Mouse (Mus musculus): Measurements from ENCODE around the gene Ankrd11. TPM values are rescaled to one million over a fixed set of nuclear protein-coding genes. Genes with fewer than 3 reads are reported as not detected.

Ankrd11 gene
- total and polyA plus RNA-seq, 3 experiments, result 57.3 to 128 (median 96.3) TPM

DNA sequence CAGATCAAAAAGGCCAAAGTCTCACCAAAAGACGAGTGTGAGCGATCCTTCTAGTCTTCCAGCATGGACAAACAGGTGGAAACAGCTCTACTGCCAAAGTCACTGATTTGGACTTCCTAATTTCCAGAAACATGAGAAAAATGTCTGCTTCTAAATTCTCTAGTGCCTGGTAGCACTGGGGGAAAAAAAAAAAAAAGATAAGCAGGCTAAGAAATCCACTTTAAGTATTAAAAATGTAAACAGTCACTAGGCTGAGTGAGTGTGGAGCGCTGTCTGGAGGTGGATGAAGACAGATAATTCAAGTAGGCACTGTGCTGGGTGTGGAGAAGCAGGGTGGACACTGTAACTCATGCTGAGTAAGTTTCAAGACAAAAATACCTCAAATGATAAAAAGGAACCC lies 106.2 kb downstream of the Ankrd11 start:
- ATAC-seq (ENCODE audit: extremely low read depth, insufficient number of reproducible peaks, low FRiP score, poor library complexity, severe bottlenecking) (no peak), DNase-seq (ENCODE audit: low spot score) (no peak)
- Histone ChIP-seq H3K4me1 (ENCODE audit: insufficient read depth, low read depth, low read length) (peaks cover 68% of the 10 kb centered on the region), H3K4me3 (ENCODE audit: low read depth, low read length) (no peak overlapping the region), H3K36me3 (replicated peaks) (peaks cover 67% of the 10 kb centered on the region), H3K27me3 (ENCODE audit: insufficient read depth, low read length) (no peaks in the 10 kb centered on the region), H3K9me3 (replicated peaks) (no peaks in the 10 kb centered on the region)
- TF ChIP-seq CTCF (IDR thresholded peaks at IDR 0.05; ENCODE audit: low read depth, low read length) (no peak), TAL1 (conservative IDR thresholded peaks at IDR 0.05; ENCODE audit: low read depth, low read length) (no peak), GATA2 (IDR thresholded peaks at IDR 0.05; ENCODE audit: borderline replicate concordance, low read depth, low read length) (no peak), GATA1 (IDR thresholded peaks at IDR 0.05; ENCODE audit: borderline replicate concordance, low read length) (no peak), POLR2AphosphoS5 (IDR thresholded peaks at IDR 0.05; ENCODE audit: insufficient replicate concordance, low read depth, low read length) (no peak)

DNA sequence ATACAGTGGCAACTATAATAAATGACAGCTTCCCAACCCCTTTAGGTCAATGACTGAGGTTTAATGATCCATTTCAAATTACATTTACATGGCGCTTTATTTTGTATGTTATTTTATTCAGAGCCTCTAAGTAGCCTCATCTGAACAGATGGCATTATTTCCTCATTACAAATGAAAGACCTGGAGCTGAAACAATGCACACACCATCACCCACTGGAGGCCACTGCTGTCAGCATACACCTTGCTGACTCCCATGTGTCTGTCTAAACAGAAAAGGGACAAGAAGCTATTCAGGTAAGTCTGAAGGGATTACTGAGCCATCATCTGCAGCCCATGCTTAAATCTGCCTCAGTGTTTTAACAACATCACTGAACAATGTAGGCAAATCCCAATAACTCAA lies 107.0 kb downstream of the Ankrd11 start:
- no peaks in the 10 kb centered on the region for H3K9me3 ChIP-seq (replicated peaks)
- DNase-seq (ENCODE audit: low spot score) (no peak), ATAC-seq (ENCODE audit: extremely low read depth, insufficient number of reproducible peaks, low FRiP score, poor library complexity, severe bottlenecking) (no peak)
- H3K4me1 ChIP-seq (ENCODE audit: insufficient read depth, low read depth, low read length), result peaks cover 67% of the 10 kb centered on the region
- H3K4me3 ChIP-seq (ENCODE audit: low read depth, low read length), result no peak overlapping the region
- no peaks in the 10 kb centered on the region for H3K27me3 ChIP-seq (ENCODE audit: insufficient read depth, low read length)
- TF ChIP-seq GATA1 (IDR thresholded peaks at IDR 0.05; ENCODE audit: borderline replicate concordance, low read length), result no peak
- no peak for TF ChIP-seq CTCF (IDR thresholded peaks at IDR 0.05; ENCODE audit: low read depth, low read length)
- TF ChIP-seq POLR2AphosphoS5 (IDR thresholded peaks at IDR 0.05; ENCODE audit: insufficient replicate concordance, low read depth, low read length), result no peak
- TF ChIP-seq GATA2 (IDR thresholded peaks at IDR 0.05; ENCODE audit: borderline replicate concordance, low read depth, low read length), result no peak
- peaks cover 66% of the 10 kb centered on the region for H3K36me3 ChIP-seq (replicated peaks)

DNA sequence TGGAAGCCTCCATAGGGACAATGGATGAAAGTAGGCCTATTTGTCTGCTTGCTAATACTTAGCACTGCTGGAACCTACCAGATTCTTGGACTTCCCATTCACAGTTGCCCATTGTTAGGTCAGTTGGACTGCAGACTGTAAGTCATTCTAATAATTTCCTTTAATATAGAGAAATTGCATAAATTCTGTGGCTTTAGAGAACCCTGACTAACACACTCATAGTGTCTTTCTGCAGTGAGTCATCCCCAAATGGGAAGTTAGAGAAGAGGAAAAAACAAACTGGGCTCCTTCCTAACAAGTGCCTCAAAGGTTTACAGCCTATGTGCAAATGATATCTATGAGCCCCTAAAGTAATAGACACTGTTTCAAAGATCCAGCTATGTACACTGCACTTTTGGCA lies 108.1 kb downstream of the Ankrd11 start:
- DNase-seq (ENCODE audit: low spot score), result no peak
- Histone ChIP-seq H3K4me1 (ENCODE audit: insufficient read depth, low read depth, low read length) (peaks cover 63% of the 10 kb centered on the region), H3K27me3 (ENCODE audit: insufficient read depth, low read length) (no peaks in the 10 kb centered on the region), H3K9me3 (replicated peaks) (no peaks in the 10 kb centered on the region), H3K36me3 (replicated peaks) (peaks cover 64% of the 10 kb centered on the region), H3K4me3 (ENCODE audit: low read depth, low read length) (no peak overlapping the region)
- ATAC-seq (ENCODE audit: extremely low read depth, insufficient number of reproducible peaks, low FRiP score, poor library complexity, severe bottlenecking), result no peak
- TF ChIP-seq CTCF (IDR thresholded peaks at IDR 0.05; ENCODE audit: low read depth, low read length), result no peak
- no peak for TF ChIP-seq GATA1 (IDR thresholded peaks at IDR 0.05; ENCODE audit: borderline replicate concordance, low read length)
- no peak for TF ChIP-seq TAL1 (conservative IDR thresholded peaks at IDR 0.05; ENCODE audit: low read depth, low read length)
- no peak for TF ChIP-seq POLR2AphosphoS5 (IDR thresholded peaks at IDR 0.05; ENCODE audit: insufficient replicate concordance, low read depth, low read length)
- no peak for TF ChIP-seq GATA2 (IDR thresholded peaks at IDR 0.05; ENCODE audit: borderline replicate concordance, low read depth, low read length)

DNA sequence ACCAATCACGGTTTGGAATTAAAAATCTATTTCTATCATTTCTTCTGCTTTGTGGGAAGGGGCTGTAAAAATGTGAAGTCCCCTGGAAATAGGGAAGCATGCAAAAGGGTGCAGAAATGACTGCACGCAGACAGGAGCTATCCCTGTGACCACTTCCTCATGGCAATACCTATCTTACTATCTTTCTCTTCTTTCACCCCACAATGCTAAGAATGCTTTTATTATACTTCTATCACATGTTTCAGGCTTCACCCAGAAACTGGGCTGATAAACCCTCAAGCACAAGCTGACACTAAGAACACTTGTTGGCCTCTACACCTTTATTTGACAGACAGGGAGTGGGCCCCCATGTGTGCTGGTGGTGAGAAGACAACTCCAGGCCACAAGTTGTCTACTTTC lies 109.5 kb downstream of the Ankrd11 start:
- peaks cover 63% of the 10 kb centered on the region for H3K4me1 ChIP-seq (ENCODE audit: insufficient read depth, low read depth, low read length)
- no peak for TF ChIP-seq TAL1 (conservative IDR thresholded peaks at IDR 0.05; ENCODE audit: low read depth, low read length)
- no peak for TF ChIP-seq CTCF (IDR thresholded peaks at IDR 0.05; ENCODE audit: low read depth, low read length)
- no peak for TF ChIP-seq GATA2 (IDR thresholded peaks at IDR 0.05; ENCODE audit: borderline replicate concordance, low read depth, low read length)
- TF ChIP-seq GATA1 (IDR thresholded peaks at IDR 0.05; ENCODE audit: borderline replicate concordance, low read length), result no peak
- no peak for TF ChIP-seq POLR2AphosphoS5 (IDR thresholded peaks at IDR 0.05; ENCODE audit: insufficient replicate concordance, low read depth, low read length)
- H3K9me3 ChIP-seq (replicated peaks), result no peaks in the 10 kb centered on the region
- no peaks in the 10 kb centered on the region for H3K27me3 ChIP-seq (ENCODE audit: insufficient read depth, low read length)
- H3K36me3 ChIP-seq (replicated peaks), result peaks cover 65% of the 10 kb centered on the region
- DNase-seq (ENCODE audit: low spot score) (no peak), ATAC-seq (ENCODE audit: extremely low read depth, insufficient number of reproducible peaks, low FRiP score, poor library complexity, severe bottlenecking) (0 out of 2 replicates have a peak, but pooled peaks have one; percentile 8)
- no peak overlapping the region for H3K4me3 ChIP-seq (ENCODE audit: low read depth, low read length)

DNA sequence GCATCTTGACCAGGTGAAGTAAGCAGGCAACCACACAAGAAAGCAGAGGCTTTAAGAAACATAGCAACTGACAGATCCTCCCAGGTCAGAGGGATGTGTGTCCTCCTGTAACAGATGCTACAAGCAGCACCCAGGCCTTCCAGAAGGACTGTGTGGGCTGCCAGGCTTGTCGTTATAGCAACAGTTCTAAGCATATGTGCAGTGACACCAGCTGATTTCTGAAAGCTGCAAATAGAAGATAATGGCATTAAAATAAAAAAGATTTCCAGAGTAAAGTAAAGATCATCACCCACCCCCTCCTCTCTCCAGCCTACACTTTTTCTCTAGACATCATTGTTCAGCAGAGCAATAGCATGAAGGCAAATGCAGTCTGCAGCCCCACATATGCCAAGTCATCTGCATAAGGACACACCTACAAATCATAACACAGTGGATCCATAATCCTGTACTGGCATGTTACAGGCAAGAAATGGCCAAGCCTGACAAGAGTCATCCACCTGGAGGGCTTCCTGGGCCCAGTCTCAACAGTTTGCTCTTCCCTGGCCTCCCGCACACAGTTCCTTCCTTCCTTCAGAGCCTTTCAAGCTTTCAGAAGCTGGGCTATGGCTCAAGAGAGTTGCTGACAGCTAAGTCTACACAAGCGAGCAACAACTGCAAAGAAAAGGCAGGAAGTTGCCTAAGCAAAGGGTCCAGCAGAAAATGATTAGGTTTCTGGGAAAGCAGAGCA lies 110.1 kb downstream of the Ankrd11 start:
- Histone ChIP-seq H3K9me3 (replicated peaks) (no peaks in the 10 kb centered on the region), H3K27me3 (ENCODE audit: insufficient read depth, low read length) (no peaks in the 10 kb centered on the region), H3K4me1 (ENCODE audit: insufficient read depth, low read depth, low read length) (peaks cover 61% of the 10 kb centered on the region), H3K4me3 (ENCODE audit: low read depth, low read length) (no peak overlapping the region), H3K36me3 (replicated peaks) (peaks cover 66% of the 10 kb centered on the region)
- TF ChIP-seq GATA1 (IDR thresholded peaks at IDR 0.05; ENCODE audit: borderline replicate concordance, low read length) (no peak), POLR2AphosphoS5 (IDR thresholded peaks at IDR 0.05; ENCODE audit: insufficient replicate concordance, low read depth, low read length) (no peak), GATA2 (IDR thresholded peaks at IDR 0.05; ENCODE audit: borderline replicate concordance, low read depth, low read length) (no peak), TAL1 (conservative IDR thresholded peaks at IDR 0.05; ENCODE audit: low read depth, low read length) (no peak), CTCF (IDR thresholded peaks at IDR 0.05; ENCODE audit: low read depth, low read length) (no peak)
- no peak; the same call in 1 of the 2 replicates for ATAC-seq (ENCODE audit: extremely low read depth, insufficient number of reproducible peaks, low FRiP score, poor library complexity, severe bottlenecking)
- DNase-seq (ENCODE audit: low spot score), result no peak

DNA sequence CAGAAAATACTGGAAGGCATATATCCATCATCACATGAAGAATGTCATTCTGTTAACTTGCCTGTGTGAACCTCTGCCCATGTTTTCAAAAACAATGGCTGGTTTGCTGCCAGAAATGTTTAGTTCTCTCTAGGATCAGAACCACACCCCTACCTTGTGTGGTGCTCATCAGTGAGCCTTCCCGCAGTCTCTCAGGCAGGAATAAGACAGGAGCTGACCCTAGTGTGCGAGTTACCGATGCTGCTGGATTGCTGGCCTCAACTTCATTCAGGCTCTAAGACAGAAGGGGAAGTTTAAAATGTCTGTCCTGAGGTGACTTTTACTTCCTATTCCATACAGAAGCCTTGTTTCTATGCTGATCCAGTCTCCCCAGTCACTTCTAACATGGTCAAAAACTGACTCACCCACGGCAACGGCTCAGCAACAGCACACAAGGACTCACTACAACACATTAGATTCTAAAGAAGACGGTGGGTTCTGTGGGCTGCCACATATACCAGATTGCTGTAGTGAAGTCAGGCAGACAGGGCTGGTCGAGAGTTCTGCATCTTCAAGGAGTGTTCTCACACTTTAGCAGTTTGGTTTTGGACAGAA lies 113.3 kb downstream of the Ankrd11 start:
- ATAC-seq (ENCODE audit: extremely low read depth, insufficient number of reproducible peaks, low FRiP score, poor library complexity, severe bottlenecking), result no peak
- no peak for DNase-seq (ENCODE audit: low spot score)
- peaks cover 73% of the 10 kb centered on the region for H3K36me3 ChIP-seq (replicated peaks)
- H3K9me3 ChIP-seq (replicated peaks), result no peaks in the 10 kb centered on the region
- H3K27me3 ChIP-seq (ENCODE audit: insufficient read depth, low read length), result no peaks in the 10 kb centered on the region
- no peak for TF ChIP-seq POLR2AphosphoS5 (IDR thresholded peaks at IDR 0.05; ENCODE audit: insufficient replicate concordance, low read depth, low read length)
- no peak for TF ChIP-seq TAL1 (conservative IDR thresholded peaks at IDR 0.05; ENCODE audit: low read depth, low read length)
- no peak for TF ChIP-seq CTCF (IDR thresholded peaks at IDR 0.05; ENCODE audit: low read depth, low read length)
- TF ChIP-seq GATA1 (IDR thresholded peaks at IDR 0.05; ENCODE audit: borderline replicate concordance, low read length), result no peak
- TF ChIP-seq GATA2 (IDR thresholded peaks at IDR 0.05; ENCODE audit: borderline replicate concordance, low read depth, low read length), result no peak
- peaks cover 65% of the 10 kb centered on the region for H3K4me1 ChIP-seq (ENCODE audit: insufficient read depth, low read depth, low read length)
- no peak overlapping the region for H3K4me3 ChIP-seq (ENCODE audit: low read depth, low read length)

All from G1E (cell line).